Mouse (Mus musculus) neural tube, embryonic 15.5 days (tissue): ENCODE results near the gene Hoxa3. TPM values are rescaled to one million over a fixed set of nuclear protein-coding genes. Genes with fewer than 3 reads are reported as not detected.

Experiments
- ATAC-seq: fragments of 200-750 bp; cut with Nextera tagmentation; 2 replicates; pipeline ENCODE4 v1.8.0; 2017; ENCODE audit warnings: mild to moderate bottlenecking, moderate TSS enrichment, moderate library complexity; ENCODE audit not compliant: low FRiP score
- H3K27ac ChIP-seq: fragments of 300-500 bp; sonication (generic); replicated peaks from 2 replicates; pipeline ENCODE4 v1.5.1; 2015; ENCODE audit warnings: mild to moderate bottlenecking, inconsistent platforms
- H3K27me3 ChIP-seq: fragments of 300-500 bp; sonication (generic); replicated peaks from 2 replicates; pipeline ENCODE4 v1.6.1; 2015; ENCODE audit warnings: inconsistent platforms
- H3K36me3 ChIP-seq: fragments of 300-500 bp; sonication (generic); 2 replicates; pipeline ENCODE4 v1.6.1; 2015; ENCODE audit warnings: inconsistent platforms
- H3K4me1 ChIP-seq: fragments of 300-500 bp; sonication (generic); 2 replicates; pipeline ENCODE4 v1.6.1; 2015; ENCODE audit warnings: inconsistent platforms
- H3K4me2 ChIP-seq: fragments of 300-500 bp; sonication (generic); 2 replicates; pipeline ENCODE4 v1.6.1; 2015; ENCODE audit warnings: inconsistent platforms, mild to moderate bottlenecking, moderate library complexity
- H3K4me3 ChIP-seq: fragments of 300-500 bp; sonication (generic); replicated peaks from 2 replicates; pipeline ENCODE4 v1.5.1; 2015; ENCODE audit warnings: mild to moderate bottlenecking, inconsistent platforms
- H3K9ac ChIP-seq: fragments of 300-500 bp; sonication (generic); replicated peaks from 2 replicates; pipeline ENCODE4 v1.6.1; 2015; ENCODE audit warnings: mild to moderate bottlenecking, inconsistent platforms
- H3K9me3 ChIP-seq: fragments of 300-500 bp; sonication (generic); replicated peaks from 2 replicates; pipeline ENCODE4 v1.6.1; 2016; ENCODE audit warnings: inconsistent platforms
- WGBS: fragments of 180-500 bp; shearing (Covaris S2); methylation state at CpG from one replicate; pipeline ENCODE4 v1.1.7; 2015; ENCODE audit warnings: mixed read lengths; 5-methylcytosine and 5-hydroxymethylcytosine counted together
- polyA plus RNA-seq: library from polyadenylated mRNA; unstranded; fragments of >200 nt; fragmentation: Nextera tagmentation; extraction: Ambion mirVana; gene quantifications from 2 replicates; pipeline ENCODE4 v1.2.1, GENCODE M21; 2015

Hoxa3 gene
- polyA plus RNA-seq, 1 experiment from 2014 or later = 14.6 TPM

- no peak for ATAC-seq
- 0 out of 2 replicates have a peak, but pooled peaks cover 8% of the 10 kb centered on the region for H3K27me3 ChIP-seq
- peak overlapping the region; percentile 86 for H3K4me3 ChIP-seq
- H3K9ac ChIP-seq = peak overlapping the region; percentile 50
- peaks cover 78% of the 10 kb centered on the region for H3K4me1 ChIP-seq
- peak overlapping the region; percentile 86 for H3K4me2 ChIP-seq
- WGBS = 9% methylated on average over 8 of the region's 9 CpGs
- H3K9me3 ChIP-seq = no peaks in the 10 kb centered on the region
- H3K36me3 ChIP-seq = no peaks in the 10 kb centered on the region
- peak overlapping the region; percentile 87 for H3K27ac ChIP-seq
Measured at GRCm38 (mm10) chr6:52159979-52160378, 53.2 kb downstream of the Hoxa3 start.

DNA sequence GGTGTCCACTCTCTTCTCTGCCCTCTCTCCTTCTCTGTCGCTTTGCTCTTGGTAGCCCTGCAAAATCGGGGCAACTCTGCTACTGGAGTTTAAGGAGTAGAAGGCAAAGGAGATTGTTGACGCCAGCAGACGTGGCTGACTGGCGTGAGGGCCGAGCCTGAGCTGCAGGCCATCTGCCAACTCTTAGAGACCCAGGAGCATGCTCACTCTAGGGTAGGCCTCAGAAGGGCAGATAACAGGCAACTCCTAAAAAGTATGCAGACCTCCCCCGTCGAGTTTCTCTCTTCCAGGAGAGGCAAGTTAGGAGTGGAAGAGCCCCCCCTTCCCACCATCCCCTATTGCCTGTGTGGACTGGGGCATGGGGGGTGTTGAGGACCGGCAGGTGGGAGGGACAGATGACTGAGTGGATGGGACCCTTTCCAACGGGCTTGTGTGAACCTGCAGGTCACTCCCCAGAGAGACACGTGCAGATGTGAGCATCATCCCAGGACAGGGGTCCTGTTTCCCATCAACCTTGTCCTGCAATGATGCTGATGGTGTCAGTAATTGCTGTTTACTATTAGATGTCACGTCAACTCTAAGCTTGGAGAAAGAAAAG, 53.9 kb downstream of the Hoxa3 start:
- Histone ChIP-seq H3K9ac (peak overlapping the region; percentile 81), H3K4me3 (peak overlapping the region; percentile 86), H3K27ac (peak overlapping the region; percentile 87), H3K9me3 (no peaks in the 10 kb centered on the region), H3K4me1 (peaks cover 71% of the 10 kb centered on the region), H3K27me3 (0 out of 2 replicates have a peak, but pooled peaks cover 8% of the 10 kb centered on the region), H3K36me3 (no peaks in the 10 kb centered on the region), H3K4me2 (peak overlapping the region; percentile 86)
- ATAC-seq = peak; percentile 10; the same call in 1 of the 2 replicates
- 6% methylated on average over 12 of the region's 12 CpGs for WGBS

DNA sequence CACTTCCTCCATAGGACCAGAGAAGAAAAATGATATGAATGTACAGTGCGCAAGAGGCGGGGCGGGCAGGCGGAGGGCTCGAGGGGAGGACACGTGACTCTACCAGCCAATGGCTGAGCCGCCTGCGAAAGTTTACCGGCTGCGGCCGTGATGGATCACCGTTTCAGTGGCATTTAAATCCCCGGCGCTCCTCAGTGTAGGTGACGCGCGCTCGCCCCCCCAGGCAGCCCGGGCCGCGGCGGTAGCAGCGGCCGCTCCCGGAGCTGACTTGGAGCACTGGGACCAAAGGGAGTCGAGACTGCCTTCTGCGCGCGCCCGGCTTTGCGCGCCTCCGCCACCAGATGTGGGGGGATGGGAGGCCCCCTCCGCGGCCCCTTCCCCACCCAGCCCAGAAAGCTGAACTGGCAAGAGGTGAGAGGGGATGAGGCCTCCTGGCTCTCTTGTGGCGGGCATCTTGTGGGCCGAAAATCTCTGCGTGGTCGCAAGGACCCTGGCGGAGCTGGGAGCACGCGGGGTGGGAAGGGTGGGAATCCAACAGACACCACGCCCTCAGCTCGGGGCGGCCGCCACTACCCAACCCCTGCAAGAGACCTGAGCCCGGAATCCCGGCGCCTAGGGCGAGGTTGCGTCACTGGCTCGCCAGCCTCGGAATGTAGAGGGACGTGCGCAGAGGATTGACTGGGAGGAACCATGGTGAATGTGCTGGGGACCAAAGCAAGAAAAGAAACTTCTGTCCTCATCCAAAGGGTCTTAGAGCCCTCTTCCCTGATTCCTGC, 54.7 kb downstream of the Hoxa3 start, which contains the start of gene Hoxa1:
TSS of gene Hoxa1 (minus strand) at position 42 of the 776 bp plus-strand sequence.
- Histone ChIP-seq H3K9me3 (no peaks in the 10 kb centered on the region), H3K27me3 (0 out of 2 replicates have a peak, but pooled peaks cover 8% of the 10 kb centered on the region), H3K36me3 (no peaks in the 10 kb centered on the region), H3K4me3 (peak within 1 kb of the TSS; percentile 86), H3K4me2 (peak within 1 kb of the TSS; percentile 86), H3K4me1 (peaks cover 63% of the 10 kb centered on the region), H3K27ac (peak within 1 kb of the TSS; percentile 87), H3K9ac (peak within 1 kb of the TSS; percentile 81)
- under 1% methylated on average over 54 of the region's 55 CpGs for WGBS
- ATAC-seq = peak; percentile 88

- no peak; the same call in 1 of the 2 replicates for ATAC-seq
- WGBS = 2% methylated on average over 32 of the region's 32 CpGs
- H3K27me3 ChIP-seq = 0 out of 2 replicates have a peak, but pooled peaks cover 11% of the 10 kb centered on the region
- H3K4me2 ChIP-seq = peak overlapping the region; percentile 86
- H3K4me3 ChIP-seq = peak overlapping the region; percentile 86
- H3K27ac ChIP-seq = peak overlapping the region; percentile 87; the same call in 1 of the 2 replicates
- H3K9me3 ChIP-seq = no peaks in the 10 kb centered on the region
- H3K36me3 ChIP-seq = no peaks in the 10 kb centered on the region
- peaks cover 56% of the 10 kb centered on the region for H3K4me1 ChIP-seq
- peak overlapping the region; percentile 81 for H3K9ac ChIP-seq
Measured at GRCm38 (mm10) chr6:52157466-52158275, 55.5 kb downstream of the Hoxa3 start.

DNA sequence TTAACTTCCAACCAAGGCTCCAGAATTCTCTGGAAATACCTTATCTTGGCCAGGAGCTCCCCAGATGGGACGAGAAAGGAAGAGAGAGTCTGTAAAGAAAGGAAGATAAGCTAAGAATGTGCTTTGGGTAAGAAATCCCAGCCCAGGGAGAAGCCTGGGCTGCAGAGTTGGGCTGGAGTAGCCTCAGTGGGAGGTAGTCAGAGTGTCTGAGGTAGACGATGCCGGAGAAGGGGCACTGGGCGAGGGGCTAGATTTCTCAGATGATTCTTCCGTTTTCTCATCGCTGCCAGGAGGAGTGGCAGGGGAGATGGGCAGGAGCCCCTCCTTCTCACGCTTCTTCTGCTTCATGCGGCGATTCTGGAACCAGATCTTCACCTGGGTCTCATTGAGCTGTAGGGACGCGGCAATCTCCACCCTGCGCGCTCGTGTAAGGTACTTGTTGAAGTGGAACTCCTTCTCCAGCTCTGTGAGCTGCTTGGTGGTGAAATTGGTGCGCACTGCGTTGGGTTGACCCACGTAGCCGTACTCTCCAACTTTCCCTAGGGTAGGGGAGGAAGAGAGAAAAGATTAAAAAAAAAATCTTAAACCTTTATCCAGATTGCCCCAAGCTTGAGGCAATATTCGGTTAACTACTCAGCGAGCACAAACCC, 56.5 kb downstream of the Hoxa3 start:
- Histone ChIP-seq H3K9ac (no peak overlapping the region), H3K27me3 (peaks cover 15% of the 10 kb centered on the region)

DNA sequence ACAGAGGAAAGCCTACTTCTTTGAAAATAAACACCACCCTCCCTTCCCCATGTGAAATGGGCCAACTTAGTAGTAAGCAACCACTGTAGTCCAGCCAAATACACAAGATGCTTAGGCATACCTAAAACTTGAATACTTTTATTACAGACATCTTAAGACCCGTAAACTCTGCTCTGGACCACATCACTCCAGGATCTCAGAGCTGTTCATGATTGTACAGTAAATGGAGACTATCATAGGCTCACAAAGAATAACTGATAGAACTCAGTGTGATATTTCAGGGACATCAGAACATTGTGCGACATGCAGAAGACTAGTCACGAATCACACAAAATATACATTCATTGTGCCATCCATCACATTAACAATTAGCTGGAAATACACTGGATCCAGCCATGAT, 57.7 kb downstream of the Hoxa3 start:
- Histone ChIP-seq H3K4me2 (no peak overlapping the region), H3K9me3 (no peaks in the 10 kb centered on the region), H3K27me3 (peaks cover 16% of the 10 kb centered on the region), H3K9ac (no peak overlapping the region), H3K4me3 (no peak overlapping the region), H3K4me1 (peaks cover 40% of the 10 kb centered on the region), H3K27ac (no peak overlapping the region), H3K36me3 (no peaks in the 10 kb centered on the region)
- no peak for ATAC-seq
- 55% methylated on average over 3 of the region's 3 CpGs for WGBS

More for the DNA sequence above, 56.5 kb downstream of the Hoxa3 start:
- H3K4me3 ChIP-seq = peak overlapping the region; percentile 3
- H3K36me3 ChIP-seq = no peaks in the 10 kb centered on the region
- H3K9me3 ChIP-seq = no peaks in the 10 kb centered on the region
- H3K4me1 ChIP-seq = peaks cover 48% of the 10 kb centered on the region
- WGBS = 9% methylated on average over 20 of the region's 20 CpGs
- ATAC-seq = no peak
- H3K27ac ChIP-seq = no peak overlapping the region
- peak overlapping the region; percentile 86 for H3K4me2 ChIP-seq

GRCm38 (mm10) chr6:52154044-52154443, 59.1 kb downstream of the Hoxa3 start:
- Histone ChIP-seq H3K36me3 (no peaks in the 10 kb centered on the region), H3K27me3 (peaks cover 22% of the 10 kb centered on the region), H3K9ac (no peak overlapping the region), H3K4me1 (peaks cover 27% of the 10 kb centered on the region), H3K9me3 (no peaks in the 10 kb centered on the region), H3K27ac (no peak overlapping the region), H3K4me3 (no peak overlapping the region), H3K4me2 (no peak overlapping the region)
- WGBS = 49% methylated on average over 5 of the region's 5 CpGs
- no peak for ATAC-seq

DNA sequence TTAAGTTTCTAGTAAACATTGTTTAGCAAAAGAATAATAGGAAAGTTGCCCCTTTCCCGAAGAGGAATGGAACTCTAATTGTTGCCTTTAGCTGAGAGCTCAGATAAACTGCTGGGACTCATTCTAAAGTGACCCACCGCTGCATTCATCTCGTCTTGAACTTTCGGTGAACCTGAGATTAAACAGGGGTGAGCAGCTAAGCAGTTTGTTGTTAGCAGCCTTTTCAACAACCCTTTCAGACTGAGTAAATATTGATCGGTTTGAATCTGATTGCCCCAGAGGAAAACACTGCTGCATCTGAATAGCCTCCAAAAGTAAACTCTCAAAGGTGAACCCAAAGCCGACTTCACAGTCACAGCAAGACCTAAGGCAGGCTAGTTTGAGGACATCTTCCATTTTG, 59.9 kb downstream of the Hoxa3 start:
- no peak overlapping the region for H3K27ac ChIP-seq
- peaks cover 22% of the 10 kb centered on the region for H3K27me3 ChIP-seq

GRCm38 (mm10) chr6:52152226-52153193, 60.6 kb downstream of the Hoxa3 start:
- H3K9me3 ChIP-seq = no peaks in the 10 kb centered on the region
- WGBS = 28% methylated on average over 16 of the region's 16 CpGs
- peaks cover 22% of the 10 kb centered on the region for H3K27me3 ChIP-seq
- H3K36me3 ChIP-seq = no peaks in the 10 kb centered on the region
- H3K27ac ChIP-seq = no peak overlapping the region
- H3K9ac ChIP-seq = no peak overlapping the region
- no peak overlapping the region for H3K4me2 ChIP-seq
- H3K4me1 ChIP-seq = peaks cover 16% of the 10 kb centered on the region
- H3K4me3 ChIP-seq = no peak overlapping the region
- ATAC-seq = no peak

More for the DNA sequence above, 59.9 kb downstream of the Hoxa3 start:
- Histone ChIP-seq H3K4me3 (no peak overlapping the region), H3K4me2 (no peak overlapping the region), H3K9me3 (no peaks in the 10 kb centered on the region), H3K4me1 (peaks cover 22% of the 10 kb centered on the region), H3K36me3 (no peaks in the 10 kb centered on the region), H3K9ac (no peak overlapping the region)
- ATAC-seq = no peak
- 20% methylated on average over 6 of the region's 6 CpGs for WGBS

- Histone ChIP-seq H3K27me3 (peaks cover 29% of the 10 kb centered on the region), H3K4me2 (no peak overlapping the region), H3K36me3 (no peaks in the 10 kb centered on the region), H3K9me3 (no peaks in the 10 kb centered on the region), H3K9ac (no peak overlapping the region), H3K4me3 (no peak overlapping the region), H3K4me1 (peaks cover 8% of the 10 kb centered on the region), H3K27ac (no peak overlapping the region)
- 54% methylated on average over 4 of the region's 4 CpGs for WGBS
- ATAC-seq = no peak
Measured at GRCm38 (mm10) chr6:52151571-52151970, 61.6 kb downstream of the Hoxa3 start.
